Mouse (Mus musculus): ENCODE results near the gene Spcs2. TPM values are rescaled to one million over a fixed set of nuclear protein-coding genes. Genes with fewer than 3 reads are reported as not detected.

Gene Spcs2
- total and polyA plus RNA-seq, 3 experiments, result 203 to 272 (median 232) TPM

GRCm38 (mm10) chr7:99892351-99892750 is 29.1 kb upstream of the Spcs2 start:
- Histone ChIP-seq H3K27me3 (replicated peaks) (no peaks in the 10 kb centered on the region), H3K79me2 (replicated peaks; ENCODE audit: control insufficient read depth, extremely low read depth, insufficient read depth, poor library complexity, severe bottlenecking) (no peaks in the 10 kb centered on the region), H3K27ac (ENCODE audit: insufficient read depth, low read depth) (no peak overlapping the region), H3K4me3 (replicated peaks in 1 of 3; ENCODE audit: low read depth in 2 of 3, low read length in 2 of 3, poor library complexity in 1 of 3) (no peak overlapping the region), H3K9me3 (replicated peaks; ENCODE audit: low read length) (no peaks in the 10 kb centered on the region), H3K4me2 (ENCODE audit: insufficient read depth, low read depth, poor library complexity, severe bottlenecking) (no peak overlapping the region), H3K36me3 (replicated peaks in 1 of 2; ENCODE audit: control insufficient read depth in 1 of 2, insufficient read depth in 1 of 2, low read length in 1 of 2) (no peaks in the 10 kb centered on the region), H3K4me1 (ENCODE audit: control insufficient read depth in 1 of 2, insufficient read depth in 2 of 2) (peaks cover 0 to 6% of the 10 kb centered on the region in 2 experiments; a peak in 2 of 4 replicates), H3K9ac (ENCODE audit: insufficient read depth, low read depth) (no peak overlapping the region)
- dilution Hi-C loops (cut with MboI; ENCODE audit: extremely low pct_ligation_motif_present, extremely low pct_unique_long_range_greater_than_20kb, low sequenced_read_pairs), result no loop called here
- in situ Hi-C loops (cut with MboI; ENCODE audit: low pct_ligation_motif_present, low pct_unique_long_range_greater_than_20kb, low sequenced_read_pairs), result no loop called here
- TF ChIP-seq RAD21 (IDR thresholded peaks at IDR 0.05; ENCODE audit: low read depth, low read length) (no peak), CTCF (conservative IDR thresholded peaks at IDR 0.05 in 1 of 2, IDR thresholded peaks at IDR 0.05 in 1 of 2; ENCODE audit: low read depth in 2 of 2, low read length in 2 of 2) (no peak), EP300 (IDR thresholded peaks at IDR 0.05; ENCODE audit: low read length) (no peak), TCF12 (IDR thresholded peaks at IDR 0.05; ENCODE audit: low read depth, low read length) (no peak), MYC (IDR thresholded peaks at IDR 0.05; ENCODE audit: low read depth, low read length) (no peak)
- no peak for DNase-seq (ENCODE audit: extremely low read depth)

GRCm38 (mm10) chr7:99891471-99891870 is 28.2 kb upstream of the Spcs2 start:
- Histone ChIP-seq H3K79me2 (replicated peaks; ENCODE audit: control insufficient read depth, extremely low read depth, insufficient read depth, poor library complexity, severe bottlenecking) (no peaks in the 10 kb centered on the region), H3K4me2 (ENCODE audit: insufficient read depth, low read depth, poor library complexity, severe bottlenecking) (no peak overlapping the region), H3K9me3 (replicated peaks; ENCODE audit: low read length) (no peaks in the 10 kb centered on the region), H3K36me3 (replicated peaks in 1 of 2; ENCODE audit: control insufficient read depth in 1 of 2, insufficient read depth in 1 of 2, low read length in 1 of 2) (no peaks in the 10 kb centered on the region), H3K9ac (ENCODE audit: insufficient read depth, low read depth) (no peak overlapping the region), H3K4me1 (ENCODE audit: control insufficient read depth in 1 of 2, insufficient read depth in 2 of 2) (peaks cover 0 to 6% of the 10 kb centered on the region in 2 experiments; a peak in 2 of 4 replicates), H3K27me3 (replicated peaks) (no peaks in the 10 kb centered on the region), H3K27ac (ENCODE audit: insufficient read depth, low read depth) (no peak overlapping the region), H3K4me3 (replicated peaks in 1 of 3; ENCODE audit: low read depth in 2 of 3, low read length in 2 of 3, poor library complexity in 1 of 3) (no peak overlapping the region)
- dilution Hi-C loops (cut with MboI; ENCODE audit: extremely low pct_ligation_motif_present, extremely low pct_unique_long_range_greater_than_20kb, low sequenced_read_pairs), result no loop called here
- in situ Hi-C loops (cut with MboI; ENCODE audit: low pct_ligation_motif_present, low pct_unique_long_range_greater_than_20kb, low sequenced_read_pairs), result no loop called here
- TF ChIP-seq JUND (conservative IDR thresholded peaks at IDR 0.05; ENCODE audit: low read depth, low read length) (no peak), ZNF384 (IDR thresholded peaks at IDR 0.05; ENCODE audit: low read depth, low read length) (no peak), IRF4 (IDR thresholded peaks at IDR 0.05; ENCODE audit: low read depth, low read length) (no peak), MYC (IDR thresholded peaks at IDR 0.05; ENCODE audit: low read depth, low read length) (no peak)
- DNase-seq (ENCODE audit: extremely low read depth), result no peak

- peaks cover 0 to 6% of the 10 kb centered on the region in 2 experiments; a peak in 2 of 4 replicates for H3K4me1 ChIP-seq (ENCODE audit: control insufficient read depth in 1 of 2, insufficient read depth in 2 of 2)
- H3K27me3 ChIP-seq (replicated peaks), result no peaks in the 10 kb centered on the region
- no peak overlapping the region for H3K4me2 ChIP-seq (ENCODE audit: insufficient read depth, low read depth, poor library complexity, severe bottlenecking)
- H3K4me3 ChIP-seq (replicated peaks in 1 of 3; ENCODE audit: low read depth in 2 of 3, low read length in 2 of 3, poor library complexity in 1 of 3), result no peak overlapping the region
- no peaks in the 10 kb centered on the region for H3K79me2 ChIP-seq (replicated peaks; ENCODE audit: control insufficient read depth, extremely low read depth, insufficient read depth, poor library complexity, severe bottlenecking)
- H3K36me3 ChIP-seq (replicated peaks in 1 of 2; ENCODE audit: control insufficient read depth in 1 of 2, insufficient read depth in 1 of 2, low read length in 1 of 2), result no peaks in the 10 kb centered on the region
- H3K27ac ChIP-seq (ENCODE audit: insufficient read depth, low read depth), result no peak overlapping the region
- TF ChIP-seq KAT2A (IDR thresholded peaks at IDR 0.05; ENCODE audit: insufficient replicate concordance, low read length) (no peak), MAX (IDR thresholded peaks at IDR 0.05; ENCODE audit: low read length) (no peak), RCOR1 (conservative IDR thresholded peaks at IDR 0.05; ENCODE audit: low read depth, low read length) (no peak), MEF2A (IDR thresholded peaks at IDR 0.05; ENCODE audit: borderline replicate concordance, low read depth, low read length) (no peak), ZC3H11A (IDR thresholded peaks at IDR 0.05; ENCODE audit: low read depth, low read length) (no peak), MAZ (IDR thresholded peaks at IDR 0.05; ENCODE audit: low read depth, low read length) (no peak), MYC (IDR thresholded peaks at IDR 0.05; ENCODE audit: low read depth, low read length) (no peak), TCF12 (IDR thresholded peaks at IDR 0.05; ENCODE audit: low read depth, low read length) (no peak), CHD1 (IDR thresholded peaks at IDR 0.05; ENCODE audit: low read depth, low read length) (no peak), RAD21 (IDR thresholded peaks at IDR 0.05; ENCODE audit: low read depth, low read length) (no peak), ZMIZ1 (IDR thresholded peaks at IDR 0.05; ENCODE audit: low read depth, low read length) (no peak), NELFE (IDR thresholded peaks at IDR 0.05; ENCODE audit: low read depth, low read length) (no peak), BHLHE40 (IDR thresholded peaks at IDR 0.05; ENCODE audit: low read depth, low read length) (no peak), JUND (conservative IDR thresholded peaks at IDR 0.05; ENCODE audit: low read depth, low read length) (no peak), ZKSCAN1 (IDR thresholded peaks at IDR 0.05; ENCODE audit: borderline replicate concordance, low read depth, low read length) (no peak), USF2 (conservative IDR thresholded peaks at IDR 0.05; ENCODE audit: low read depth, low read length) (no peak), JUN (IDR thresholded peaks at IDR 0.05; ENCODE audit: insufficient read depth, low read depth, low read length) (no peak), MXI1 (IDR thresholded peaks at IDR 0.05; ENCODE audit: low read depth, low read length) (no peak)
- in situ Hi-C loops (cut with MboI; ENCODE audit: low pct_ligation_motif_present, low pct_unique_long_range_greater_than_20kb, low sequenced_read_pairs) (no loop called here), dilution Hi-C loops (cut with MboI; ENCODE audit: extremely low pct_ligation_motif_present, extremely low pct_unique_long_range_greater_than_20kb, low sequenced_read_pairs) (no loop called here)
- no peaks in the 10 kb centered on the region for H3K9me3 ChIP-seq (replicated peaks; ENCODE audit: low read length)
- DNase-seq (ENCODE audit: extremely low read depth), result no peak
- H3K9ac ChIP-seq (ENCODE audit: insufficient read depth, low read depth), result no peak overlapping the region
Observed at GRCm38 (mm10) chr7:99890168-99890755, 27.0 kb upstream of the Spcs2 start.
